Mouse (Mus musculus): Measurements from ENCODE around the gene Gstt3.
A peak's percentile ranks its signal among the peaks of the same experiment; 100 is the strongest.

The Gstt3 gene

GRCm38 (mm10) chr10:75780769-75781578 is at the start of gene Gstt3, which contains the start of gene Gm20441:
Gene Gstt3, minus strand, starts transcription at chr10:75781414.
Gene Gm20441, minus strand, starts transcription at chr10:75780954.
- peak; percentile 56 for DNase-seq (ENCODE audit: low spot score)

- no peak for DNase-seq (ENCODE audit: low spot score)
Measured at GRCm38 (mm10) chr10:75830275-75830670, 49.1 kb upstream of the Gstt3 start.

GRCm38 (mm10) chr10:75829529-75830274 is 48.5 kb upstream of the Gstt3 start:
- no peak for DNase-seq (ENCODE audit: low spot score)

GRCm38 (mm10) chr10:75828500-75828931 is 47.3 kb upstream of the Gstt3 start:
- peak; percentile 54 for DNase-seq (ENCODE audit: low spot score)

- DNase-seq (ENCODE audit: low spot score): peak; percentile 44
Measured at GRCm38 (mm10) chr10:75827668-75828360, 46.6 kb upstream of the Gstt3 start.

- no peak for DNase-seq (ENCODE audit: low spot score)
Measured at GRCm38 (mm10) chr10:75824530-75824929, 43.3 kb upstream of the Gstt3 start.

- no peak for DNase-seq (ENCODE audit: low spot score)
Measured at GRCm38 (mm10) chr10:75823782-75824181, 42.6 kb upstream of the Gstt3 start.

GRCm38 (mm10) chr10:75822443-75822842 is 41.2 kb upstream of the Gstt3 start, which contains the start of gene Gstt4:
Gene Gstt4, minus strand, starts transcription at chr10:75822543.
- no peak for DNase-seq (ENCODE audit: low spot score)

GRCm38 (mm10) chr10:75819882-75820281 is 38.7 kb upstream of the Gstt3 start:
- no peak for DNase-seq (ENCODE audit: low spot score)

- no peak for DNase-seq (ENCODE audit: low spot score)
Measured at GRCm38 (mm10) chr10:75818641-75819040, 37.4 kb upstream of the Gstt3 start.

- DNase-seq (ENCODE audit: low spot score): no peak
Measured at GRCm38 (mm10) chr10:75804217-75804616, 23.0 kb upstream of the Gstt3 start.

GRCm38 (mm10) chr10:75798176-75798696 is 17.0 kb upstream of the Gstt3 start, which contains the start of gene Gstt1:
Gene Gstt1, minus strand, starts transcription at chr10:75798584.
- DNase-seq (ENCODE audit: low spot score): peak; percentile 66

GRCm38 (mm10) chr10:75797619-75798175 is 16.5 kb upstream of the Gstt3 start:
- DNase-seq (ENCODE audit: low spot score): peak; percentile 38

- DNase-seq (ENCODE audit: low spot score): no peak
Measured at GRCm38 (mm10) chr10:75796731-75797516, 15.7 kb upstream of the Gstt3 start.

- DNase-seq (ENCODE audit: low spot score): peak; percentile 18
Measured at GRCm38 (mm10) chr10:75794880-75795279, 13.7 kb upstream of the Gstt3 start.

GRCm38 (mm10) chr10:75790773-75791172 is 9.6 kb upstream of the Gstt3 start:
- DNase-seq (ENCODE audit: low spot score): no peak

- no peak for DNase-seq (ENCODE audit: low spot score)
Measured at GRCm38 (mm10) chr10:75789841-75790240, 8.6 kb upstream of the Gstt3 start.

- DNase-seq (ENCODE audit: low spot score): no peak
Measured at GRCm38 (mm10) chr10:75789081-75789735, 8.0 kb upstream of the Gstt3 start.

GRCm38 (mm10) chr10:75788277-75788676 is 7.1 kb upstream of the Gstt3 start:
- DNase-seq (ENCODE audit: low spot score): no peak

- DNase-seq (ENCODE audit: low spot score): no peak
Measured at GRCm38 (mm10) chr10:75785442-75785841, 4.2 kb upstream of the Gstt3 start.
